Mouse (Mus musculus): ENCODE measurements around the gene Stx6. TPM values are rescaled to one million over a fixed set of nuclear protein-coding genes. Genes with fewer than 3 reads are reported as not detected.
A peak's percentile ranks its signal among the peaks of the same experiment; 100 is the strongest.

Stx6 gene
- polyA plus RNA-seq, 1 experiment from 2014 or later, result 128 TPM

- Histone ChIP-seq H3K36me3 (peaks cover 50% of the 10 kb centered on the region), H3K4me1 (replicated peaks) (peaks cover 68% of the 10 kb centered on the region), H3K27me3 (no peaks in the 10 kb centered on the region), H3K27ac (peak overlapping the region; percentile 78), H3K4me3 (replicated peaks) (no peak overlapping the region), H3K9ac (replicated peaks) (no peak overlapping the region), H3K9me3 (no peaks in the 10 kb centered on the region), H3K4me2 (replicated peaks) (no peak overlapping the region)
- ATAC-seq, result peak; percentile 73
- 53% methylated on average over 4 of the region's 4 CpGs for WGBS
These were observed 42.9 kb downstream of the Stx6 start for GRCm38 (mm10) chr1:155201373-155201879.

DNA sequence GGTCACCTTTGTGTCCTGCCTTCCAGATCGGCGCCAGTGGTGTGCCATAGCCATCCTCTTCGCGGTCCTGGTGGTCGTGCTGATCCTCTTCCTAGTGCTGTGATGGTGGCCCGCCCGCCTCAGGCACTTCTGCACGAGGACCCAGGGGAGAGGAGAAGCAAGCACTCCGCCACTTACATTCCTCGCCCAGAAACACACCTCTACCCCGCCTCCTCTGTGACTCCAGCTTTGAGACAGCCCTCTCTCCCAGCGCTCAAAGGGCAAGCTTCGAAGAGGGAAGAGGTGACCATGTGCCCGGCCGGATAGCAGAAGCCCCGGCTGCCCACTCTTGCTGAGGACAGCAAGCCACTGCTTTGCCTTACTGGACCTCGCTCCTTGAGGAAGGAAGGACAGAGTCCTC, 43.4 kb downstream of the Stx6 start:
- H3K36me3 ChIP-seq, result peaks cover 49% of the 10 kb centered on the region
- no peak overlapping the region for H3K4me2 ChIP-seq (replicated peaks)
- WGBS, result 87% methylated on average over 17 of the region's 17 CpGs
- no peaks in the 10 kb centered on the region for H3K27me3 ChIP-seq
- peak overlapping the region; percentile 78 for H3K27ac ChIP-seq
- H3K9me3 ChIP-seq, result no peaks in the 10 kb centered on the region
- H3K9ac ChIP-seq (replicated peaks), result no peak overlapping the region
- H3K4me3 ChIP-seq (replicated peaks), result no peak overlapping the region
- peak; percentile 38; the same call in 1 of the 2 replicates for ATAC-seq
- H3K4me1 ChIP-seq (replicated peaks), result peaks cover 70% of the 10 kb centered on the region

- no peak overlapping the region for H3K9ac ChIP-seq (replicated peaks)
- 84% methylated on average over 5 of the region's 5 CpGs for WGBS
- H3K4me2 ChIP-seq (replicated peaks), result no peak overlapping the region
- peaks cover 49% of the 10 kb centered on the region for H3K36me3 ChIP-seq
- peaks cover 70% of the 10 kb centered on the region for H3K4me1 ChIP-seq (replicated peaks)
- ATAC-seq, result no peak
- H3K4me3 ChIP-seq (replicated peaks), result no peak overlapping the region
- H3K27me3 ChIP-seq, result no peaks in the 10 kb centered on the region
- H3K27ac ChIP-seq, result peak overlapping the region; percentile 78; the same call in 1 of the 2 replicates
- no peaks in the 10 kb centered on the region for H3K9me3 ChIP-seq
These were observed 44.0 kb downstream of the Stx6 start for GRCm38 (mm10) chr1:155202472-155202871.

- H3K27ac ChIP-seq, result no peak overlapping the region
These were observed 44.6 kb downstream of the Stx6 start for GRCm38 (mm10) chr1:155203101-155203500.

DNA sequence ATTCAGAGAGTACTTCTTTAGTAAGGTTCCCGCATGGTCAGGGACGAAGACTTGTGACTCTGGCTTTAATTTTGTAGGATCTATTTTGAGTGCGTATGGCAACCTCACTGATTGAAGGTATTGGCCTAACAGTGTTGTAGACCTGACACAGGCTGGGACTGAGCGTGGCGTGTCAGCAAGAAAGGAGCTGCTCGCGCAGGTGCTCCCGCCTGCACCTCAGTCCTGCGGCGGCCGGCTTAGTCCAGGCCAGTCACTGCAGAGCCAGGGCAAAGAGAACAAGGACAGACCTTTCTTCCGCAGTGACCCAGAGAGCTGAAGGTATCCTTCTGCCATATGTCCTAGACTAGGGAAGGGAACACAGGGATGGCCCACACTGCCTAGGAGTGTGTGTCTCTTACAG, 45.4 kb downstream of the Stx6 start:
- Histone ChIP-seq H3K9ac (replicated peaks) (no peak overlapping the region), H3K27me3 (no peaks in the 10 kb centered on the region), H3K36me3 (peaks cover 43% of the 10 kb centered on the region), H3K4me1 (replicated peaks) (peaks cover 73% of the 10 kb centered on the region), H3K4me2 (replicated peaks) (no peak overlapping the region), H3K4me3 (replicated peaks) (no peak overlapping the region), H3K9me3 (no peaks in the 10 kb centered on the region), H3K27ac (peak overlapping the region; percentile 49)
- WGBS, result 72% methylated on average over 12 of the region's 12 CpGs
- ATAC-seq, result peak; percentile 46; the same call in 1 of the 2 replicates

More at GRCm38 (mm10) chr1:155203101-155203500, 44.6 kb downstream of the Stx6 start:
- no peaks in the 10 kb centered on the region for H3K9me3 ChIP-seq
- peaks cover 48% of the 10 kb centered on the region for H3K36me3 ChIP-seq
- WGBS, result 71% methylated on average over 7 of the region's 7 CpGs
- H3K27me3 ChIP-seq, result no peaks in the 10 kb centered on the region
- H3K4me3 ChIP-seq (replicated peaks), result no peak overlapping the region
- no peak overlapping the region for H3K9ac ChIP-seq (replicated peaks)
- no peak for ATAC-seq
- H3K4me1 ChIP-seq (replicated peaks), result peaks cover 73% of the 10 kb centered on the region
- no peak overlapping the region for H3K4me2 ChIP-seq (replicated peaks)

GRCm38 (mm10) chr1:155204560-155205162, 46.1 kb downstream of the Stx6 start:
- H3K9me3 ChIP-seq, result no peaks in the 10 kb centered on the region
- no peak overlapping the region for H3K9ac ChIP-seq (replicated peaks)
- peak overlapping the region; percentile 49 for H3K27ac ChIP-seq
- ATAC-seq, result no peak
- peaks cover 70% of the 10 kb centered on the region for H3K4me1 ChIP-seq (replicated peaks)
- no peak overlapping the region for H3K4me3 ChIP-seq (replicated peaks)
- no peak overlapping the region for H3K4me2 ChIP-seq (replicated peaks)
- peaks cover 39% of the 10 kb centered on the region for H3K36me3 ChIP-seq
- no peaks in the 10 kb centered on the region for H3K27me3 ChIP-seq
- 64% methylated on average over 8 of the region's 8 CpGs for WGBS

DNA sequence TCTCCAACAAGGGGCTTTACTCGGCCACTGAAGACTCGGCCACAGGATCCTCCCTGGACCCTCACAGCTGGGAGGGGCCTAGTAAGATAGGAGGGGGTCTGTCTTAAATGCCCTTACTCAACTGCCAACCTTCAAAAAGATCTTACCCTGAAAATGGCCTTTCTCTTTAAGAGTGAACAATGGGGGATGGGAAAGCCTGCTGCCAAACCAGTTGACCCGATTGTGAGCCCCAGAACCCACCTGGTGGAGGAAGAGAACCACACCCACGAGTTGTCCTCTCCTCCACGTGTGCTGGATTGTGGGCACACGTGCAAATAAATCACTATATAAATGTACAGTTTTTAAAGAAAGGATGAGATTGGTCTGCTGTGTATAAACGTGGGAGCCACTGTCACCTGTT, 46.8 kb downstream of the Stx6 start:
- peak overlapping the region; percentile 9 for H3K27ac ChIP-seq
- 0 out of 2 replicates have a peak overlapping the region, but pooled peaks have one; percentile 23 for H3K9ac ChIP-seq (replicated peaks)
- no peak overlapping the region for H3K4me3 ChIP-seq (replicated peaks)
- WGBS, result 62% methylated on average over 7 of the region's 7 CpGs
- no peak overlapping the region for H3K4me2 ChIP-seq (replicated peaks)
- H3K4me1 ChIP-seq (replicated peaks), result peaks cover 73% of the 10 kb centered on the region
- H3K9me3 ChIP-seq, result no peaks in the 10 kb centered on the region
- H3K36me3 ChIP-seq, result peaks cover 38% of the 10 kb centered on the region
- ATAC-seq, result no peak
- no peaks in the 10 kb centered on the region for H3K27me3 ChIP-seq

DNA sequence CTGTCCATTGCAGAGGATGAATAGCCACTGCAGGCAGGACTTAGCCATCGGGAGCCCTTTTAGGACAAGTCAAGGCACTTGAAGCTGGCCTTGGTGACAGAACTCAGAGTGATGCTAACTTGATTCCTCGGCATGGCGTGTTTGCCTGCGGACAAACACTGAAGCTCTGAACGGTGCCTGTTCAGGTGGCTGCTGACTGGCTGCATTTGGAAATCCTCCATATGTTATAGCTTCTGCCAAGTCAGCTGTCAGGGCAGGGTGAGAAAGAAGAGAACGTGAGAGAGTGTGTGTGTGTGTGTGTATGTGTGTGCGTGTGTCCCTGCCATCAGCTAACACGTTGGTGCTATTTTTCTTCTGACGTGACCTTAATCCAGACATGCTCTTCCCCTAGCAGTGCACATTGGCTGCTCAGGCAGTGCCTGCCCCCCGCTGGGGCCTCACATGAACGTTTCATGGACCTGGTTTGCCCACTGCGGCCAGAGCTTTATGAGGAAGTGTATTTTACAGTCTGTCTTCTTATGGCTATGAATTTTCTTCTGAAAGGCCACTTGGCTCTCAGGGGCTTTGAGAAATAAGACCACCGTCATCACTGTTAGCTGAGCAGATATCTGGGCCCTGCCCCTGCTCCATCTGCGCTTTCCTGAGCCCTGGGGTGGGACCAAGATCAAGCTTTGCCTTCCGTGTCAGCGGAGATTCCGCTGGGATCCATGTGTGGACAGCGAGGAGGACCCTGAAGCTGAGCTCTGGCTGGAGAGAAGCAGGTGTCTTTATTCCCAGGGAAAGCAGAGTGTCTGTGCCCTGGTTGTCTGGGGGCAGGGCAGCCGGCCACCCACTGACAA, 47.5 kb downstream of the Stx6 start:
- Histone ChIP-seq H3K9me3 (no peaks in the 10 kb centered on the region), H3K4me1 (replicated peaks) (peaks cover 73% of the 10 kb centered on the region), H3K27ac (peak overlapping the region; percentile 42; the same call in 1 of the 2 replicates), H3K9ac (replicated peaks) (0 out of 2 replicates have a peak overlapping the region, but pooled peaks have one; percentile 23), H3K36me3 (peaks cover 31% of the 10 kb centered on the region), H3K4me3 (replicated peaks) (no peak overlapping the region), H3K4me2 (replicated peaks) (no peak overlapping the region), H3K27me3 (no peaks in the 10 kb centered on the region; the same call in 1 of the 2 replicates)
- no peak for ATAC-seq
- 76% methylated on average over 19 of the region's 19 CpGs for WGBS

DNA sequence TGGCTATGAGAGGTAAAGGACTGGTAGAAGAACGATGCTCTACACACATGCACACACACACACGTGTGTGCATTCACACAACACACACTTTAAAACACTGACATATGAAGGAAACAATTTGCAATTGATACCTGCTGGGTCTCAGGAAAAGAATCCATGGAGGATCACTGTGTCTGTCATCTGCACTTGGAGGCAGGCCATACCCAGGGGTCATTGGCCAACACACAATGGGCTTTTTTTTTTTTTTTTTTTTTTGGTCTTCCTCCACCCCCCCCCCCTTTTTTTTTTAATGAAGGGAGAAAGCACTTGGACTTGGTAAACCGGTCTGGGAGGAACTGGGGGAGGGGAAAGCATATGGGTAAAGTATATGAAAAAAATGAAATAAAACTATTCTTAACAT, 49.3 kb downstream of the Stx6 start:
- ATAC-seq, result no peak
- peaks cover 18% of the 10 kb centered on the region for H3K36me3 ChIP-seq
- 83% methylated on average over 3 of the region's 3 CpGs for WGBS
- H3K4me1 ChIP-seq (replicated peaks), result peaks cover 73% of the 10 kb centered on the region
- no peak overlapping the region for H3K4me3 ChIP-seq (replicated peaks)
- no peaks in the 10 kb centered on the region; the same call in 1 of the 2 replicates for H3K27me3 ChIP-seq
- no peak overlapping the region for H3K4me2 ChIP-seq (replicated peaks)
- H3K27ac ChIP-seq, result no peak overlapping the region
- H3K9me3 ChIP-seq, result no peaks in the 10 kb centered on the region
- H3K9ac ChIP-seq (replicated peaks), result no peak overlapping the region

DNA sequence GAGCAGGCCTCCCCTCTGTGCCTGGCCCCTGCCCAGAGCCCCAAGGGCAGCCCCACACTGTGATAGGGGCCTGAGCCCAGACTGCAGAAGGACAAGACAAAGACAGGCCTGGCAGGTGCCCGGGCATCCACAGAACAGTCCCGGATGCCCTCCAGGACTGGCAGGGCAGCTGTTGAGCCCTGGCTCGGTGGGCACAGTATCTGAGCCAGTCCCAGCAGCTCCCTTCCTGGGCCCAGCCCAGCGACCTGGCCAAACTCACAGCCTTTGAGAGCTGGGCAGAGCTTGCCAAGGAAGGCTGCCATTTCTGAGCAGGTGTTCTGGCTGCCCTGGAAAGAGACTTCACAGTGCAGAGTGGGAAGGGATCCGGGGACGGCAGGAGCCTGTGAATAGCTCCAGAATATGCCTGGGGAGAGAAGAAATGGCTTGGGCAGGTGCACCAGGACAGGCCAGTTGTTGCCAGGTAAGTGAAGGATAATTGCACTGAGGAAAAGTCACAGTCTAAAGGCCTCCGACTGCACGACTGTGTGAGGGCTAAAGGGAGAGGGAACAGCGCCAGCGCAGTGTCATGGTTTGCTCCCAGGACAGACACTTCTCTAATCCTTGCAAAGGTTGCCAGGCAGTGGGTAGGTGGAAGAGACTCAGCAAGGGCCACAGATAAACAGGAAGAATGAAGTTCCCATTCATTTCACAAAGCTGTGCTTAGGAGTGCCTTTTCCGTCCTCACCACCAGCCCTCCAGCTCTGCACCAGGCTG, 51.7 kb downstream of the Stx6 start:
- no peak overlapping the region for H3K4me3 ChIP-seq (replicated peaks)
- peaks cover 5% of the 10 kb centered on the region for H3K27me3 ChIP-seq
- H3K27ac ChIP-seq, result peak overlapping the region; percentile 45
- peaks cover 70% of the 10 kb centered on the region for H3K4me1 ChIP-seq (replicated peaks)
- H3K9ac ChIP-seq (replicated peaks), result no peak overlapping the region; the same call in 1 of the 2 replicates
- peaks cover 15% of the 10 kb centered on the region for H3K36me3 ChIP-seq
- H3K9me3 ChIP-seq, result no peaks in the 10 kb centered on the region
- no peak overlapping the region for H3K4me2 ChIP-seq (replicated peaks)
- no peak for ATAC-seq
- 63% methylated on average over 11 of the region's 11 CpGs for WGBS

DNA sequence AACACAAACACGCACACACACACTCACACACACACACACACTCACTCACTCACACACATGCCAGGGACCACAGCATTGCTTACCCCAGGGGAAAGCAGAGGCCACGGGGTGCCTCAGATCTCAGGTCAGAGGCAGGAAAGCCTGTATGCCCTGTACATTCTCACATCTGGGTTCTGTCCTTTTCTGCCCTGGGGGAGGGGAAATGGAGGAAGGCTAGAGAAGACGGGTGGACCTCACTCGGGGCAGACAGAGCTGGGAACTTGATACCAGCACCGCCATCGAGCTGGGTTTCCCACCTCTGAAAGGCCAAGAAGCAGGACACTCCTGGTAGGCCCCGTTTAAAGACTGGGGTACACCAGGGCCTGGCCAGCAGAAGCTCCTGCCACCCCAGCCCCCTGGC, 52.5 kb downstream of the Stx6 start:
- Histone ChIP-seq H3K36me3 (peaks cover 15% of the 10 kb centered on the region), H3K4me1 (replicated peaks) (peaks cover 70% of the 10 kb centered on the region), H3K4me3 (replicated peaks) (no peak overlapping the region), H3K9ac (replicated peaks) (no peak overlapping the region), H3K27me3 (peaks cover 6% of the 10 kb centered on the region), H3K4me2 (replicated peaks) (no peak overlapping the region), H3K9me3 (no peaks in the 10 kb centered on the region), H3K27ac (no peak overlapping the region)
- 69% methylated on average over 7 of the region's 7 CpGs for WGBS
- no peak for ATAC-seq
